Mouse (Mus musculus) left cerebral cortex, adult 9 months (tissue): Measurements from ENCODE around the gene Cask.

Experiments
- DNase-seq, 2 experiments: peaks; one replicate each; pipeline ENCODE4 v3.0.0; 2022; ENCODE audit warnings: low spot score in 2 of 2

The Cask gene

GRCm38 (mm10) chrX:13518781-13519407 lies 332.3 kb downstream of the Cask start:
- no peak for DNase-seq

GRCm38 (mm10) chrX:13518019-13518418 lies 333.1 kb downstream of the Cask start:
- DNase-seq: no peak

GRCm38 (mm10) chrX:13516451-13516850 lies 334.7 kb downstream of the Cask start:
- DNase-seq: no peak

- no peak for DNase-seq
Measured at GRCm38 (mm10) chrX:13513864-13514263, 337.3 kb downstream of the Cask start.

- no peak for DNase-seq
Measured at GRCm38 (mm10) chrX:13513127-13513526, 338.0 kb downstream of the Cask start.

GRCm38 (mm10) chrX:13506376-13506775 lies 344.8 kb downstream of the Cask start:
- DNase-seq: no peak

- no peak for DNase-seq
Measured at GRCm38 (mm10) chrX:13504389-13504788, 346.8 kb downstream of the Cask start.

GRCm38 (mm10) chrX:13502862-13503375 lies 348.2 kb downstream of the Cask start:
- DNase-seq: peak; percentile 39 to 49

GRCm38 (mm10) chrX:13500284-13500683 lies 350.9 kb downstream of the Cask start:
- DNase-seq: no peak

GRCm38 (mm10) chrX:13494892-13495703 lies 356.1 kb downstream of the Cask start:
- no peak for DNase-seq

GRCm38 (mm10) chrX:13492922-13493321 lies 358.2 kb downstream of the Cask start:
- no peak for DNase-seq

GRCm38 (mm10) chrX:13490941-13491340 lies 360.2 kb downstream of the Cask start:
- no peak for DNase-seq

- no peak for DNase-seq
Measured at GRCm38 (mm10) chrX:13489761-13490160, 361.4 kb downstream of the Cask start.

- no peak for DNase-seq
Measured at GRCm38 (mm10) chrX:13489001-13489400, 362.2 kb downstream of the Cask start.

- DNase-seq: no peak
Measured at GRCm38 (mm10) chrX:13484447-13484846, 366.7 kb downstream of the Cask start.

- DNase-seq: no peak
Measured at GRCm38 (mm10) chrX:13482576-13482975, 368.6 kb downstream of the Cask start.

GRCm38 (mm10) chrX:13479570-13479969 lies 371.6 kb downstream of the Cask start:
- no peak for DNase-seq

GRCm38 (mm10) chrX:13478298-13478697 lies 372.9 kb downstream of the Cask start:
- no peak for DNase-seq

GRCm38 (mm10) chrX:13477596-13477995 lies 373.6 kb downstream of the Cask start:
- no peak for DNase-seq

- no peak for DNase-seq
Measured at GRCm38 (mm10) chrX:13475382-13475781, 375.8 kb downstream of the Cask start.

GRCm38 (mm10) chrX:13472751-13473225 lies 378.4 kb downstream of the Cask start:
- DNase-seq: no peak

- no peak for DNase-seq
Measured at GRCm38 (mm10) chrX:13471925-13472324, 379.2 kb downstream of the Cask start.
